Mouse (Mus musculus) cerebellum, adult 2 months (tissue): ENCODE measurements at regions not wholly inside any gene's neighbourhood (a gene's known extent, or its start where the extent isn't known, plus 50 kb on each side); places are given as distances from the start of the nearest gene placed in this dataset.

Source experiments
- DNase-seq, 2 experiments: peaks; one replicate each; pipeline ENCODE4 v3.0.0; 2021
- H3K27ac ChIP-seq: fragments of 200-500 bp; 2 replicates; pipeline ENCODE4 v1.5.1; 2012; ENCODE audit warnings: low read length, control low read depth, inconsistent platforms; ENCODE audit not compliant: insufficient read depth
- H3K27me3 ChIP-seq: fragments of 200-500 bp; 2 replicates; pipeline ENCODE4 v1.6.1; 2012; ENCODE audit warnings: inconsistent platforms, mild to moderate bottlenecking, low read length, moderate library complexity; ENCODE audit not compliant: control insufficient read depth, insufficient read depth
- H3K4me1 ChIP-seq: fragments of 200-500 bp; 2 replicates; pipeline ENCODE4 v1.6.1; 2011; ENCODE audit warnings: low read length; ENCODE audit not compliant: control insufficient read depth, insufficient read depth
- H3K4me3 ChIP-seq: fragments of 200-500 bp; replicated peaks from 2 replicates; pipeline ENCODE3; 2011; ENCODE audit warnings: mild to moderate bottlenecking, low read depth, low read length, control low read depth; ENCODE audit not compliant: insufficient read depth
- CTCF ChIP-seq: fragments of 200-500 bp; IDR thresholded peaks from 2 replicates; pipeline ENCODE4 v1.5.1; 2011; ENCODE audit warnings: low read depth, mild to moderate bottlenecking, control low read depth, low read length, moderate library complexity, borderline replicate concordance; ENCODE audit not compliant: insufficient read depth
- POLR2A ChIP-seq: fragments of 200-500 bp; IDR thresholded peaks from 2 replicates; pipeline ENCODE4 v1.6.1; 2011; ENCODE audit warnings: low read length, control low read depth, borderline replicate concordance; ENCODE audit not compliant: insufficient read depth
- WGBS: fragments of 180-500 bp; shearing (Covaris S2); methylation state at CpG from one replicate; pipeline ENCODE4 v1.1.7; 2018; 5-methylcytosine and 5-hydroxymethylcytosine counted together

- H3K4me1 ChIP-seq, result no peaks in the 10 kb centered on the region
- no peak overlapping the region for H3K4me3 ChIP-seq
- TF ChIP-seq CTCF (no peak), POLR2A (no peak)
- no peak for DNase-seq
- WGBS, result 94% methylated on average over 6 of the region's 6 CpGs
- H3K27ac ChIP-seq, result no peak overlapping the region
- H3K27me3 ChIP-seq, result no peaks in the 10 kb centered on the region
Measured at GRCm38 (mm10) chr3:27815201-27815695, 80.9 kb downstream of the Tmem212 start.

DNA sequence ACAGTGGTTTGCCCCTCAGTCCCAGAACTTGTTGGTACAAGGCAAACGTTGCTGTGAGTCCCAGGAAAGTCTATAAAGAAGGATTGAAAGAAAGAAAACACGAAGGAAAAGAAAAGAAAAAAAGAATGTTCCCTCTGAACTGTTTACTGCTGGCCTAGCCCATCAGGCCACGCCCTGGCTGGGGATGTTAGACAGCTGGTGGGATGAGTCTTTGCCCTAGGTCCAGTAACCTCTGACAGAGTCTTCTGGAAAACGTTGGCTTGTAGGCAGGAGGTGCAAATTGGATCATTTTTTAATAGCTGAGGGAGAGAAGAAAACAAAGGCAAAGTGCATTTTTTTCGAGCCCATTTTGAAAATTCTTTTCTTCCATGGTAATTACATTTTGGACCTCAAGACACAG, 91.9 kb downstream of the Tmem212 start:
- WGBS, result 59% methylated on average over 5 of the region's 5 CpGs
- no peak for DNase-seq
- TF ChIP-seq POLR2A (no peak), CTCF (no peak)

DNA sequence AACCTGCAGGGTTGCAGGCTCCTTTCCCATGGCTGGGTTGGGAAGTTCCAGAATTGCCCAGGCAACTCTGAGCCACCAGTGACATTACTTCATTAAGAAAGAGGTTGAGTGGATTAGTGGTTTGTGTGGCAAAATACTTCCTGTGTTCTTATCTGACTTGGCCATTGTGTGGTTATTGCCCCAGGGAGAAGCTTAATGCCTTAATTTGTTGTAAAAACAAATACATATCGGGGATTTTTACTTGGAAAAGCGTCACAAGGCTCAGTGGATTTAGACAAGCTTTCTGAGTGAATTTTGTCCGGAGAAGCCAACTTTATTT, 80.5 kb upstream of the Fndc3b start:
- Histone ChIP-seq H3K27ac (no peak overlapping the region), H3K4me3 (no peak overlapping the region), H3K27me3 (peaks cover 1% of the 10 kb centered on the region; the same call in 1 of the 2 replicates), H3K4me1 (no peaks in the 10 kb centered on the region)
- 85% methylated on average over 3 of the region's 3 CpGs for WGBS
- no peak for DNase-seq
- TF ChIP-seq CTCF, result no peak
- no peak for TF ChIP-seq POLR2A

More for the DNA sequence above, 91.9 kb downstream of the Tmem212 start:
- Histone ChIP-seq H3K27ac (no peak overlapping the region), H3K4me3 (no peak overlapping the region), H3K27me3 (no peaks in the 10 kb centered on the region; the same call in 1 of the 2 replicates), H3K4me1 (no peaks in the 10 kb centered on the region)

DNA sequence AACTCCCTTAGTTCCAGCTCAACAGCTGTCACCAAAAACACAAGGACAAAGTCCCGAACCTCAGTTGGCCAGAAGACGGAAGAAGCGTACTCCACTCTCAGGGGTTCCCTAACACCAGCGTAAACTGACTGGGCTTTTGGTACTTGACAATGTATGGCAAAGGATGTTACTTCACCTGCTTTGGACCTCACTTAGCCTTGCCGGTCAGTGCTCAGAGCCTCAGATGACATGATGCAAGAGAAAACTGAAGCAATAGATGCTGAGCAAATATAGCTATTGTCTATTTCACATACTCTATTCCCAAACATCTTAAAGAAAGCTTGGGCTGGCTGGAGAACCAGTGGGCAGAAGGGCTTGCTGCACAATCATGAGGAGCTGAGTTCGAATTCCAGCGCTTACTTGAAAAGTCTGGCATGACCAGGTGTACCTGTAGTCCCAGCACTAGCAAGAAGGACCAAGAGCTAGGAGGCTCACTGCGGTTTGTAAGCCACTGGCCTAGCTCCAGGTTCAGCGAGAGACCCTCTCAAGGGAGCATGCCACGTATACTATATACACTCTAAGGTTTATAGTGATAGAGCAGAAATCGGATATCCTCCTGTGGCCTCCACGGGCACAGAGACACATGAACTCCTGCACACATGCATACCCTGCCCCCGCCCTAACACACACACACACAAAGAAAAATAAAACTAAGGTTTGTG, 80.0 kb upstream of the Fndc3b start:
- Histone ChIP-seq H3K4me3 (no peak overlapping the region), H3K27ac (no peak overlapping the region), H3K27me3 (peaks cover 1% of the 10 kb centered on the region; the same call in 1 of the 2 replicates), H3K4me1 (no peaks in the 10 kb centered on the region)
- 76% methylated on average over 13 of the region's 13 CpGs for WGBS
- TF ChIP-seq CTCF (no peak), POLR2A (no peak)
- no peak for DNase-seq

DNA sequence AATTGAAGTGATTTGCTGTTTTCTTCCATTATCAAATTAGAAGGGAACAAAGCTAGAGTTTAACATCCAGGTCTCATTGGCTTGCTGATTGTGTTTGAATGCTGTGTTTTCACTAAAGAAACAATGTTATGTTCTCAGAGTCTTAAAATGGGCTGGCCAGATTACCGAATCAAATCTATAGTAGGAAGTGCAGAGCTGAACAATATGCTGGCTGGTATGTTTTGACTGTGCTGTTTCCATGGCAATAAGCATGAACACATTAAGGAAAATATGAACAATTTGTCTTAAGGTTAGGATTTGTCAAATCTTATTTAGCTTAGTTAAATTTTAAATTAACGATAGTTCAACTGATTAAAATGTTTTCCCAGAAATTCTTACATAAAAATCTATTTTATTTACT, 72.8 kb upstream of the Fndc3b start:
- Histone ChIP-seq H3K4me1 (no peaks in the 10 kb centered on the region), H3K4me3 (no peak overlapping the region), H3K27me3 (no peaks in the 10 kb centered on the region), H3K27ac (no peak overlapping the region)
- WGBS, result 93% methylated on average over 2 of the region's 2 CpGs
- TF ChIP-seq POLR2A, result no peak
- no peak for TF ChIP-seq CTCF
- no peak for DNase-seq

DNA sequence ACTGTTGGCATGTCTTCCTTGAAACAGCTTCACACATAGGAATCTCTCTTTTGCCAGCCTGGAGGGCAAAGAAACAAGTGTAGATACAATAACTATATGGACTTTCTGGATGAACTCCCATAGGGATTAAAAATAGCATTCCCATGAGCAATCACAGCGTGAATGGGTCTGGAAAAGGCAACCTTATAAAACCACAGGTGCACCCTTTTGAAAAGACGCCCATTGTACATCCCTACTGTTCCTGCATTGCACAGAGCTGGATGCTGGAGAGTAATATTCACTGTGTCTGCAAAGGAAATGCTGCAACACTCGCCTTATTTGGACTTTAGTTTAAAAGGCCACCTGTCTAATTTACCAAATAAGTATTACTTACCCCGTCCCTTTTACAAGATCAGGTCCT, 72.4 kb upstream of the Fndc3b start:
- no peak for DNase-seq
- H3K27me3 ChIP-seq, result no peaks in the 10 kb centered on the region
- TF ChIP-seq POLR2A (no peak), CTCF (no peak)
- H3K4me1 ChIP-seq, result no peaks in the 10 kb centered on the region
- no peak overlapping the region for H3K27ac ChIP-seq
- no peak overlapping the region for H3K4me3 ChIP-seq
- 68% methylated on average over 4 of the region's 4 CpGs for WGBS

DNA sequence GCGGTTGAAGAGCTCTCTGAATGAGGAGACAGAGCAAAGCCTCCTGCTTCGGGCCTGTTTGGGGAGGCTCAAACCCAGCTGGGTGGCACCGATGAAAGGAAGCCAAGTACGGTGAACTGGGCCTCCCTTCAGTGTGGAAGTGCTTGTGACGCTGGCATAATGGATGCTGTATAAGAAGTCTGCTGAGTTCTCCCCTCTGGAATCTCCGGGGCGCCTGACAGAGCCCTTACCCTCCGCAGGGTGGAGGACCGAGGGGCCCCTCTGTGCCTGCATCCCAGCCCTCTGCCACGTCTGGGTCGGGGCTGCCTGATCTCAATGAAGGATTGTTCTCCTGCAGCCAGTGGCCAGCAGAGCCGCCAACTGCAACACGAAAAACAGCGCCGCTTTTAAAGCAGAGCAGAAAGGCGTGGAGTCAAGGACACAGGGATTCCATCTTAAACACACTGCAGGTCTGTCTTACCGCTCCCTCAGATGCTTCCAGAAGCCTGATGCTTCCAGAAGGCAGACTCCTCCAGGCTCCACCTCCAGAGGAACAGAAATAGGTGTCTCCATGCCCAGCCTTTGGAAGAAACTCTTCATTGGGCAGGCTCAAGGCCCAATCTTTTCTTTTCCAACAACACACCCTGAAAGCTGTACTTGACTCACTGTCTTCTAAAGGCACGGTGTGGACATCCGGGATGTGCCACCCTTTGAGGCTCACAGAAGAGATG, 71.1 kb upstream of the Fndc3b start:
- H3K27me3 ChIP-seq, result no peaks in the 10 kb centered on the region
- no peak for DNase-seq
- no peak overlapping the region for H3K4me3 ChIP-seq
- 43% methylated on average over 19 of the region's 19 CpGs for WGBS
- TF ChIP-seq CTCF, result no peak
- no peak overlapping the region for H3K27ac ChIP-seq
- no peaks in the 10 kb centered on the region for H3K4me1 ChIP-seq

DNA sequence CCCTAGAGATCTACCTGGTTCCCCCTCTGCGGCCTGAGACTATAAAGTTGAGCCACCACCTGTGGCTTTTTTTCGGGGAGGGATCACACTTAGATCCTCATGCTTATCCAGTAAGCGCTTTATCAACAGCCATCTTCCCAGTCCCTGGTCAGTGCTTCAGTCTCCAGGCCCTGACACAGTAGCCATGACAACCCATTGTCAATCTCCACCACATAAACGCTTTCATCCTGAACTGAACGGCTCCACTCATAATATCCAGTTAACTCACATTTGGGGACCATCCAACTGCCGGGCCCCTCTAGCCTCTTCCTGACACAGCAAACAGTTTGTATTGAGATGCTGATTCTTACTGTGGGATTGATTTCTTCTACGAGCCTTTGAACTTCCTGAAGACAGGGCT, 68.8 kb upstream of the Fndc3b start:
- no peak overlapping the region for H3K4me3 ChIP-seq
- TF ChIP-seq CTCF, result no peak
- no peak for TF ChIP-seq POLR2A
- H3K27me3 ChIP-seq, result no peaks in the 10 kb centered on the region
- 52% methylated on average over 7 of the region's 7 CpGs for WGBS
- no peak overlapping the region for H3K27ac ChIP-seq
- no peak for DNase-seq
- H3K4me1 ChIP-seq, result no peaks in the 10 kb centered on the region
